Mouse (Mus musculus) lung, postnatal 10 days (tissue): ENCODE measurements around the gene Ambra1.

ENCODE experiments used
- DNase-seq: peaks from one replicate; pipeline ENCODE4 v3.0.0; 2021

The Ambra1 gene

GRCm38 (mm10) chr2:91921790-91922570 is 192.0 kb downstream of the Ambra1 start:
- DNase-seq = peak; percentile 77

GRCm38 (mm10) chr2:91922586-91923414 is 192.9 kb downstream of the Ambra1 start:
- DNase-seq = no peak

GRCm38 (mm10) chr2:91923415-91924337 is 193.7 kb downstream of the Ambra1 start:
- peak; percentile 83 for DNase-seq

- no peak for DNase-seq
Observed at GRCm38 (mm10) chr2:91924726-91925125, 194.8 kb downstream of the Ambra1 start.

GRCm38 (mm10) chr2:91925442-91925841 is 195.5 kb downstream of the Ambra1 start:
- no peak for DNase-seq

- DNase-seq = no peak
Observed at GRCm38 (mm10) chr2:91926949-91927348, 197.0 kb downstream of the Ambra1 start, which contains the start of gene Chrm4. Gene Chrm4, plus strand, starts transcription at chr2:91927249.

- DNase-seq = peak; percentile 93
Observed at GRCm38 (mm10) chr2:91927826-91928533, 198.0 kb downstream of the Ambra1 start.

- no peak for DNase-seq
Observed at GRCm38 (mm10) chr2:91928534-91929350, 198.8 kb downstream of the Ambra1 start.

- DNase-seq = no peak
Observed at GRCm38 (mm10) chr2:91929455-91929854, 199.5 kb downstream of the Ambra1 start.

- DNase-seq = peak; percentile 85
Observed at GRCm38 (mm10) chr2:91929936-91930335, 200.0 kb downstream of the Ambra1 start.

GRCm38 (mm10) chr2:91930761-91931291 is 200.9 kb downstream of the Ambra1 start:
- peak; percentile 12 for DNase-seq

- DNase-seq = peak; percentile 67
Observed at GRCm38 (mm10) chr2:91931328-91932159, 201.6 kb downstream of the Ambra1 start.

- DNase-seq = peak; percentile 55
Observed at GRCm38 (mm10) chr2:91932160-91932711, 202.3 kb downstream of the Ambra1 start, which contains the start of gene Mdk. Gene Mdk, minus strand, starts transcription at chr2:91932297.

GRCm38 (mm10) chr2:91932737-91933350 is 202.9 kb downstream of the Ambra1 start:
- no peak for DNase-seq

- DNase-seq = no peak
Observed at GRCm38 (mm10) chr2:91933471-91933870, 203.5 kb downstream of the Ambra1 start.

GRCm38 (mm10) chr2:91934016-91934415 is 204.1 kb downstream of the Ambra1 start:
- DNase-seq = no peak

- no peak for DNase-seq
Observed at GRCm38 (mm10) chr2:91934826-91935525, 205.0 kb downstream of the Ambra1 start.

- DNase-seq = no peak
Observed at GRCm38 (mm10) chr2:91936154-91936553, 206.2 kb downstream of the Ambra1 start.
